Mouse (Mus musculus): Measurements from ENCODE around the gene Atxn7l1.
"Not testable (repeated sequence)": the region's sequence is repeated elsewhere in the genome, so short reads cannot be mapped to it uniquely, and the experiment has no call there.

Gene Atxn7l1

GRCm38 (mm10) chr12:33153131-33153530 is 5.6 kb downstream of the Atxn7l1 start:
- DNase-seq (ENCODE audit: low spot score), result no peak

DNA sequence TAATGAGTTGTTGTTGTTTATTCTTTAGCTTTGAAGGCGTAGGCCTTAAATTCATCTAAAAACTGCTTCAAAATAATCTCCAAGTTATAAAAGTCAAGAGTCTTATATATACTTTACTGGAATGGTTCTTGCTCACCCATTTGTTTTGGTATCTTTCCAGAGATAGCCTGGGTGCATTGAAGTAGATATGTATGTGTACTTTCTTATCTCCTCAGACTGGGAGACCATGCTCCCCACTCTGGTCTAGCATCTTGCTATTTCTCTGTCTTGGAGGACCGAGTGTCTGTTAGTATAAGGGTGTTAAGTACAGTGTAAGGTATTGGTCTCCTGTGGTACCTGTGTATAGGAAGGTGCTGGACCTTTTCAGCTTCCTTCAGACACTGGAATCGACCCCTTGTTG is 6.4 kb downstream of the Atxn7l1 start:
- no peak for DNase-seq (ENCODE audit: low spot score)

GRCm38 (mm10) chr12:33154732-33155131 is 7.2 kb downstream of the Atxn7l1 start:
- DNase-seq (ENCODE audit: low spot score), result no peak

GRCm38 (mm10) chr12:33156334-33157018 is 9.0 kb downstream of the Atxn7l1 start:
- no peak for DNase-seq (ENCODE audit: low spot score)

DNA sequence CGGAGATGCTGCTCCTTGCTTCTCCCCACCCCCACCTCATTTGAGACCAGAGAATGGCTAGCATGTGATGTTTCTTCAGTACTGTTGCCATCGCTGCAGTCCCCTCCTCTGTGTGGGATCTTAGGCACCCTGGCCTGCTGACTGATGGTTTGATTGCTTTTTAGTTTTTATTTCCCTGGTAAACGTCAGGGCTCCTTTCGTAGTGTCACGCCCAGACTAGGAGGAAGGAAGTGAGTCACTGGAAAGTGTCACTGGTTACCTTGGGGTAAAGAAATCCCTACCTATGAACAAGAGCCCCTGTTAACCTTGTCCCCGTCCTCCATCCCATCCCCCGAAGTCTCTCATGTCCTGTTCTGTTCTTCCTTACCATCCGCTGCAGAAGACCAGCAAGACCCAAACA is 10.8 kb downstream of the Atxn7l1 start:
- no peak for DNase-seq (ENCODE audit: low spot score)

- no peak for DNase-seq (ENCODE audit: low spot score)
Observed at GRCm38 (mm10) chr12:33160406-33160805, 12.9 kb downstream of the Atxn7l1 start.

DNA sequence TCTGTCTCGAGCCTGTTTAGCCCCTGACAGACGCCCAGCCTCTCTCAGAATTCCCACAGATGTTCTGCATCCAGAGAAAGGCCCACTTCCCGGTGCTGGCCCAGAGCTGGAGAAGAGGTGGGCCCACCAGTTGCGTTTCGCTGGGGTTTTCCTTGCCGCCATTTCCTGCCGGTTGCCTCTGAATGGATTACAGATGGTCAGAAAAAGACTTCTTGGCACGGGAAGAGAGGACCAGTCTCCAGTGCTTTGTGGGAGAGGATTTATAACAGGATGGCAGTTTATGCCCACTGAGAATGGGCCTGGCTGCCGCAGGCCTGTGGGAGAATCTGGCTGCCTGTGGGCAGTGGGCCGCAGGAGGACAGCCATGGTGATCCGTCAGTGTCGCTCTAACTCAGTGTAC is 15.0 kb downstream of the Atxn7l1 start:
- DNase-seq (ENCODE audit: low spot score), result no peak

DNA sequence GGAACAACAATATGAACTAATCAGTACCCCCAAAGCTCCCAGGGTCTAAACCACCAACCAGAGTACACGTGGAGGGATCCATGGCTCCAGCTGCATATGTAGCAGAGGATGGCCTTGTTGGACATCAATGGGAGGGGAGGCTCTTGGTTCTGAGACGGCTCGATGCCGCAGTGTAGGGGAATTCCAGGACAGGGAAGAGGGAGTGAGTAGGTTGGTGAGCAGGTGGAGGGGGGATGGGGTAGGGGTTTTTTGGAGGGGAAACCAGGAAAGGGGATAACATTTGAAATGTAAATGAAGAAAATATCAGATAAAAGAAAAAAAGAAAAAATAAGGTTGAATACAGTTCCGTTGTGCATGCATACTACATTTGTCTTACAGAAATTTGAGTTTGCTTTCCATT is 16.5 kb downstream of the Atxn7l1 start:
- not testable (repeated sequence) for DNase-seq (ENCODE audit: low spot score)

DNA sequence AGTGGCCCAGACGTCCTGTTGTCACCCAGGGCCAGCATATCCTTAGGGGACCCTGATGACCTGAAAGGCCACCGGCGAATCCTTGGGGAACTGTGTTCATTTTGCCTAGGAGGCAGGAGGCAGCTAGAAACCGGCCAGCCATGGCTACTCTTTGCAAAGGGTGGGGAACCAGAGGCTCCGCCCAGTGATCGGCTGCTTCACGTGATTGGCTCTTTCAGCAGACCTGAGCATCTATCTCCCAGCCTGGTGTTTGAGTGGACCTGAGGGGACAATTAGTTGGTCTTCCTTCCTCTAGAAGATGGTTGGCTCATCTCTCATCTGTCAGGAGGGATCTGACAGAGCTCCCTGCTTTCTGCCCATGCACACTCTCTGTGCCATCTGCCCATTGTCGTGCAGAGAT is 19.2 kb downstream of the Atxn7l1 start:
- DNase-seq (ENCODE audit: low spot score), result no peak

DNA sequence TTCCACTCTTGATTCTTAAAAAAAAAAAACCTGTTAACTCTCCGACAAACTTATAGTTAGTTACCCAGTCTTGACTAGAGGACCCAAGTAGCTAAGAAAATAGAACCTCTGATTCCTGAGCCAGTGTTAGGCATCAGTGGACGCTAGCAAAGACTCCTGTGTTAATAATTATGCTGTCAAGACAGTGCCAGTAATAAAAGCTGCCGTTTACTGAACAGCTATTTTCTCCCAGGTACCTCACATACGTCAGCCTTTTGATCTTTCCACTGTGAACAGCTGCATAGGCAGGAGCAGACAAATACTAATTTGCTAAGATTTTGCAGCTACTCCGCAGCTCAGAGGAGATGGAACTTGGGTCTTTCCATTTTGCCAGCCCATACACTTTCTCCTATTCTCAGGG is 20.1 kb downstream of the Atxn7l1 start:
- DNase-seq (ENCODE audit: low spot score), result no peak

- no peak for DNase-seq (ENCODE audit: low spot score)
Observed at GRCm38 (mm10) chr12:33168491-33168890, 21.0 kb downstream of the Atxn7l1 start.

- DNase-seq (ENCODE audit: low spot score), result no peak
Observed at GRCm38 (mm10) chr12:33169777-33170494, 22.4 kb downstream of the Atxn7l1 start.

DNA sequence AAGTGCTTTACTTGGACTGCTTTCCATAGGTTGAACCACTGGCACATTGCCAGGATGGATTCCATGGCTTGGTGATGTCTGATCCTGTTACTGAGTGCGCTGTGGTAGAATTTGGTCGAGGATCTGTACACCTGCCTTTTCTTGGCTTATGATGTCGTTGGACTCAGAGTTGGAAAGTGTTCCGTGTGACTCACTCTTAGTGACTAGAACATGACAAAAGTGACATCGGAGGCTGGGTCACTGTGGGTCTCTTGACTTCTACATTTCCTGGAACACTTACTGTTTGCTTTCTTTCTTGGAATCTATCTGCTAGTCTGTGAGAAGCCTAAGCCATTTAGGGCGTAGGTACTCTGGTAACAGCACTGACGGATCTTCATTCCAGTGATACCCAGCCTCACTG is 23.3 kb downstream of the Atxn7l1 start:
- DNase-seq (ENCODE audit: low spot score), result no peak

DNA sequence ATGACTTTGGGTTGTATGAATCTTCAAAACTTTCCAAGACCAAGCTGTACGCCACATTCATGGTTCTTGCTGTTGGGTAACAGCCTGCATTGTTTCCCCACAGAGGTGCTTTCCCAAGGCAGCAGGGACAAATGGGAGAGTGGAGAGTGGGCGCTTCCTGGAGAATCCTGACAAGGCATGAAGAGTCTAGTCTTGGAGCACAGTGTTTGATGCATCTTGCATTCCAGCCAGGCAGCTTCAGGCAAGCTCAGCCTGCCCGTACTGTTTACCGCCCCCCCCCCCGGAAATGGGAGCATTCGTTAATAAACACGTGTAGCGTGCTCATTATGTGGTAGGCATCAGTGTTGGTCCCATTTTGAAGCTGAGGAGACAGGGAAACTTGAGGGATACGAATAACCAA is 25.4 kb downstream of the Atxn7l1 start:
- no peak for DNase-seq (ENCODE audit: low spot score)

DNA sequence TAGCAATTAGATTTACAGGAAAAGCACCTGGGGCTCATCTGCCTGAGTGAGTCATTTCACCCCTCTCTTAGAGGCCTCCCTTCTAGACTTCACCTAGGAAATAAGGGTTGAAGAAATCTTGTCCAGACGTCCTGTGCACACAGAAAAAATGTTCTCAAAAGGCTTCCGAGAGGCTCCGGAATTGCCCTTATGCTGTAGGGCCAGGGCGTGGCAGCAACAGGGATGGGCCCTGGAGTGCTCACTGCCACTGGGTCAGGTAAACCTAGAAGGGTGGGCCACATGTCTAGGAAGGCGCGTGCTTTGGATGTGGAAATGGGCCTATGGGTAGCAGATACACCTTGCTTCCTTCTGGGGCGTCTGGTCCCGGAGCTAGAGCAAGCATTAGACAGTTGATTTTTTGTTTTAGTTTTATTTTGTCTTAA is 26.2 kb downstream of the Atxn7l1 start:
- no peak for DNase-seq (ENCODE audit: low spot score)

DNA sequence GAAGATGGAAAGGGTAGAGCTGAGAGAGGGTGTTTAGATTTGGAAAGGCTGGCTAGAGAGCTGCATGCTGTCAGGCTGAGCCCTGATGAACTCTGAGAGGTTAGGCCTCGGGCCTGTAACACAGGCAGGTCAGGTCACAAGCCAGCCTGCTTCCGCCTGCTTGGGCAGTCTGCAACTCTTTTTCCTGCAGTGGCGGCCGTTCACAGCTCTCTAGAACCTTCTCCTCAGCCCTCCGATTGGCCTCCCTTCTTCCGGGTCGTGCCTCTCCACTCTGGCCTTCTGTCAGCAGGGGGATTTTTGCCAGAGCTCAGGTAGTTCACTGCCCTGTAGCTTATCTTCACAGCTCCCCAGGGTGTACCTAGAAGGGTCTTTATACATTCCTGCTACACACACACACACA is 26.7 kb downstream of the Atxn7l1 start:
- DNase-seq (ENCODE audit: low spot score), result no peak

DNA sequence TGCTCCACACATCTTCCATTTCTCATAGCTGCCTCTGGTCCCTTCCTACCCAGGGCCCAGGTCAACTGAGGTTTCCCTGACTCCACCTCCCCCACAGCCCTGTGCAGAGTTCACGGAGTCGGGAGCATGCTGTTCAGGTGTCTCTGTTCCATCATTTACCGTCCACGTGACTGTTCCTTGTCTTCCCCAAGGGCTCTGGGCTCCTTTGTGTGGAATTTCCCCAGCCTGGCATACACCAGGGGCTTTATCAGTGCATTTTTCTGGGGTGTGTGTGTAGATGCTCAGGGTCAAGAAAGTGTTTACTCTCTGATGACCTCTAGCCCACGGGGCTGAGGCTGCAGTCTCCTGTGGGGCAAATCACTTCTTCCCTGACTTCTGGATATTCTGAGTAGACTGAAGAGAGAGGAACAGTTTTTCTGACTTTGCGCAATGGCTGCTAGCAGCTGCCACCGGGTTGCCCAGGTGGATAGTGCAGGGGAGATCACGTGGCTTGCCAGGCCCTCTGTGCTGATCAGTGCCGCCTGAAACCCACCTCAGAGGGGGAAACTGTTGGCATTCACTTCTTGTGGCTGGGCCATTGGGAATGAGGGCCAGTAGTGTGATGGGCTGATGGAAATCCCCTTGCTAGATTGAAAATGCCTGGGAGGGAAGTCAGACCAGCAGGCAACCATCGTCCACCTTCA is 27.3 kb downstream of the Atxn7l1 start:
- no peak for DNase-seq (ENCODE audit: low spot score)

GRCm38 (mm10) chr12:33175621-33176554 is 28.4 kb downstream of the Atxn7l1 start:
- peak; percentile 9 for DNase-seq (ENCODE audit: low spot score)

DNA sequence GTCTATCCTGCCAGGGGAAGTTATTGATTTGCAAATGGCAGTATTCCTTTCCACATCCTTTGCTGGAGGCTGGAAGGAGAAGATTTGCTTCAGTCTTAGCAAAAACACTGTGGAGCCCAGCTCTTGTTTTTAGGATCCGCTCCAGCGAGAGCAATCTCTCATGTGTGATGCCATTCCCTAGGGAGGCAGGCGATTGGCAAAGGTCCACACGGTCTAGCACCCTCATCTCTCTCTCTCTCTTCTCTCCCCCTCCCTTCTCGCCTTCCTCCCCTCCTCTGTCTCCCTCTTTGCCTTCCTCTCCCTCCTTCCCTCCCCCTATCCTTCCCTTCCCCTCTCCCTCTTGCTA is 29.0 kb downstream of the Atxn7l1 start:
- no peak for DNase-seq (ENCODE audit: low spot score)

GRCm38 (mm10) chr12:33180421-33180820 is 32.9 kb downstream of the Atxn7l1 start:
- no peak for DNase-seq (ENCODE audit: low spot score)

GRCm38 (mm10) chr12:33181875-33182274 is 34.4 kb downstream of the Atxn7l1 start:
- no peak for DNase-seq (ENCODE audit: low spot score)

GRCm38 (mm10) chr12:33182428-33183137 is 35.1 kb downstream of the Atxn7l1 start:
- DNase-seq (ENCODE audit: low spot score), result no peak
